Mouse (Mus musculus) midbrain, embryonic 11.5 days (tissue): ENCODE measurements at regions not wholly inside any gene's neighbourhood (a gene's known extent, or its start where the extent isn't known, plus 50 kb on each side); places are given as distances from the start of the nearest gene placed in this dataset.
A peak's percentile ranks its signal among the peaks of the same experiment; 100 is the strongest.

Source experiments
- ATAC-seq: fragments of 200-750 bp; cut with Nextera tagmentation; 2 replicates; pipeline ENCODE4 v1.8.0; 2017; ENCODE audit warnings: moderate TSS enrichment, moderate library complexity; ENCODE audit not compliant: low FRiP score
- DNase-seq: peaks from one replicate; pipeline ENCODE4 v3.0.0; 2015; ENCODE audit warnings: low spot score; ENCODE audit errors: missing footprints
- H3K27ac ChIP-seq: fragments of 300-500 bp; sonication (generic); 2 replicates; pipeline ENCODE4 v1.5.1; 2014; ENCODE audit warnings: low read depth, low read length
- H3K27me3 ChIP-seq: fragments of 300-500 bp; sonication (generic); 2 replicates; pipeline ENCODE4 v1.6.1; 2014; ENCODE audit warnings: mild to moderate bottlenecking, low read length, moderate library complexity, mixed read lengths; ENCODE audit not compliant: control insufficient read depth, insufficient read depth
- H3K36me3 ChIP-seq: fragments of 300-500 bp; sonication (generic); 2 replicates; pipeline ENCODE4 v1.6.1; 2014; ENCODE audit warnings: mild to moderate bottlenecking, low read length, moderate library complexity, mixed read lengths; ENCODE audit not compliant: control insufficient read depth, insufficient read depth
- H3K4me1 ChIP-seq: fragments of 300-500 bp; sonication (generic); 2 replicates; pipeline ENCODE4 v1.6.1; 2014; ENCODE audit warnings: low read length; ENCODE audit not compliant: control insufficient read depth, insufficient read depth
- H3K4me2 ChIP-seq: fragments of 300-500 bp; sonication (generic); 2 replicates; pipeline ENCODE4 v1.6.1; 2014; ENCODE audit warnings: mild to moderate bottlenecking, moderate library complexity
- H3K4me3 ChIP-seq: fragments of 300-500 bp; sonication (generic); 2 replicates; pipeline ENCODE4 v1.5.1; 2014; ENCODE audit warnings: low read depth, low read length
- H3K9ac ChIP-seq: fragments of 300-500 bp; sonication (generic); 2 replicates; pipeline ENCODE4 v1.6.1; 2014; ENCODE audit warnings: low read length
- H3K9me3 ChIP-seq: fragments of 300-500 bp; sonication (generic); 2 replicates; pipeline ENCODE4 v1.6.1; 2016; ENCODE audit warnings: low read length; ENCODE audit not compliant: control insufficient read depth

DNA sequence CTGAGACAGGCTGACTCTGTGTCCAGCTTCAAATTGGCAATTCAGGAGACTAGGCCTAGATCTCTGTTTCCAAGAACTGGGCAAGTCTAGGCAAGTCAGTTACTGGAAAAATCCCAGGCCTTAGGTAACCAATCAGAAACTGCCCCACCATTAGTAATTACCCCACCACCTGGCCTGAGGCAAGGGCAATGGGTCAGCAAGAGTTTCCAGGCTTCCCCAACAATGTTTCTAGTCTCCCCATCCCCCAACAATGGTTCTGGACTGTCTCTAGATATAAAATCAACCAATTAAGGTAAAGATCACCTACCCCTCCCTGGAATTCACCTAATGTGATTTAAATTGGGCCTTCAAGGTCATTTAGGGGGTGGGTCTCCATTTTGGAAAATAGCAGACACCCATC is 734.0 kb downstream of the Rps29 start:
- H3K4me2 ChIP-seq = no peak overlapping the region
- H3K4me1 ChIP-seq = no peaks in the 10 kb centered on the region
- no peak for ATAC-seq
- H3K9ac ChIP-seq = no peak overlapping the region
- no peaks in the 10 kb centered on the region for H3K36me3 ChIP-seq
- peak; percentile 72 for DNase-seq
- no peaks in the 10 kb centered on the region for H3K27me3 ChIP-seq
- no peaks in the 10 kb centered on the region for H3K9me3 ChIP-seq
- H3K27ac ChIP-seq = no peak overlapping the region
- no peak overlapping the region for H3K4me3 ChIP-seq
